Mouse (Mus musculus): ENCODE results near the gene Ppp4r4.

DNA sequence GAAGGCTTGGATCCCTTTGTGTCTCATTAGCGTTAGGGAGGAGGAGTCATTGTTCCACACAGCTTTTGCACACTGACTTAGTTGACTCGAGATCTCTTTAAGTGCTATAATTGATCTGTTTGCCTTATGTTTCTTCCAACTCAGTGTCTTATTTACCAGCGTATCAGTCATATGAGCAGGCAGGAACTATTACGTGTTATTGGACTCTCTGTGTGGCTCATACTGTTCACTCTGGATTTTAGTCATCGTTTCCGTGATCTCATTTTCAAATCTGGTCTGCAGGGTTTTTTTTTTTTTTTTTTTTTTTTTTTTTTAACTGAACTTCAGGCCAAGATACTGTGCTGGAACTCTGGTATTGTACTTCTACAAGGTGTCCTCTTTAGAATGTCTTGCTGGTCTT, 18.0 kb downstream of the Ppp4r4 start:
- TF ChIP-seq CTCF (conservative IDR thresholded peaks at IDR 0.05; ENCODE audit: low read length): no peak
- no peak for TF ChIP-seq NANOG (IDR thresholded peaks at IDR 0.05; ENCODE audit: borderline replicate concordance, low read length)
